Mouse (Mus musculus): ENCODE measurements at regions not wholly inside any gene's neighbourhood (a gene's known extent, or its start where the extent isn't known, plus 50 kb on each side); places are given as distances from the start of the nearest gene placed in this dataset.

DNA sequence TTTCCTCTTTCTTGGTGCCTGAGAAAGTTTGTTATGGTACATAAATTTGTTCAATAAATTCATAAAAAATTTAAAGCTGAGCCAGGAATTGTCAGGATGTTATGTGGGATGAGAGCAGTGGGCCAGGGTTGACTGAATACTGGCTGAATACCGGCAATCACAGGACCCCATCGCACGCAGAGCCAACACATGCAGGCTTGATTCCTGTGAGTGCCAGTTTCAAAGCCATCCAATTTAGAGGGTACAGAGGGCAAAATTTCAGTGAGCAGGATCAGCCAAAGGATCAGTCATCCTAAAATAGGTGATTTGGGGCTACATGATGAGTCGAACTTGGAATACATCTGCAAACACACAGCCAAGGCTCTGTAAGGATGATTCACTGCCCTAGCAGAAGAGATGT is 583.6 kb upstream of the Nectin3 start:
- DNase-seq: no peak

GRCm38 (mm10) chr16:47080330-47080729 is 582.0 kb upstream of the Nectin3 start:
- no peak for DNase-seq
- intact Hi-C loops (cut with DNase I): no loop called here

More for the DNA sequence above, 583.6 kb upstream of the Nectin3 start:
- intact Hi-C loops (cut with DNase I): no loop called here

DNA sequence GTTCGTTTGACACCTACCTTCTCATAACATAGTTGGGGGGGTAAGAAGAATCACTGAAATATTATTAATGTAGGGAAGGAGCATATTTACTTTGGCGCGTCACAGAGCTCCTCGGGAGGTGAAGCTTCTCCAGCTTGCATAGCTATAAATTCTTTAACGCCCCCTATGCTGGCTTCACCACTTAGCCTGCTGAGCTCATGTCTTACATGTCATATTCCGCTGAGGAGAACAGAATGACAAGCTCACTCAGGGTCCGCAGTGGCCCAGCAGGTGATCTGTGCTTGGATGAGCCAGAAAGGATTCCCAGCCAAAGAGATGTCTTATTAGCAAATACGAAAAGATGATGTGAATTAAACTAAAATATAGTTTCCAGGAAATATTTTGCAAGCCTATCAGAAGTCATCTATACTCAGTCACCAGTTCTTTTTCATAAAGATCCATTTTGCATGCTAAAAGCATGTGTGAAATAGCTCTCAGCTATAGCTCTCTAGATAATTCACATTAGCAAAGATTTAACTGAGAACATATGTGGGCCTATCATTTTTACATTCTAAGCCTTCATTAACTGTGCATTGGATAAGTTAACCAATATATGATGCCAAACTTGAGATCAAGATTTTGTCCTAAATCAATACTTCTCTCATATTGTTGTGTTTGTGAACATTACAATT is 561.1 kb upstream of the Nectin3 start:
- DNase-seq: no peak
- intact Hi-C loops (cut with DNase I): no loop called here

DNA sequence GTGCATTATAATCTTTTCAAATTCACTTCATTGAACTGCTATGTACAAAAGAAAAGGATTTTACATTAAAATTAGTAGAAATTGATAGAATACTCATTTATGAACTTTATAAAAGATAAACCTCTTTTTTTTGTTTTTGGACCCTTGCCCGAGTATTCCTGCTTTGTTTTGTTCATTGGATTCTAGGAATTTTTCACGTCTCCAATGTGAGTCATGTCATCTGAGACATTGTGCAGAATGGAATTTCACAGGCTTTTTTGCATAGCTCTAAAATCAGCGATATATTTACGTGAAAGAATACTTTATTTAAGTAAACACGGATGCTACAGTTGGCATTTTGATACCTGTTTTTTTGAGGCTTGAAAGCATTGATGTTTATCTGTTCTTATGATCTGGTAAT is 560.5 kb upstream of the Nectin3 start:
- DNase-seq: no peak
- intact Hi-C loops (cut with DNase I): no loop called here

- intact Hi-C loops (cut with DNase I): no loop called here
- no peak for DNase-seq
These were observed 527.6 kb upstream of the Nectin3 start for GRCm38 (mm10) chr16:47025971-47026370.

- intact Hi-C loops (cut with DNase I): no loop called here
- DNase-seq: no peak
These were observed 519.2 kb upstream of the Nectin3 start for GRCm38 (mm10) chr16:47017486-47017885.

- intact Hi-C loops (cut with DNase I): no loop called here
These were observed 484.7 kb upstream of the Nectin3 start for GRCm38 (mm10) chr16:46982910-46983600.

GRCm38 (mm10) chr16:46982272-46982909 is 484.1 kb upstream of the Nectin3 start:
- intact Hi-C loops (cut with DNase I): no loop called here
- no peak for DNase-seq

More at GRCm38 (mm10) chr16:46982910-46983600, 484.7 kb upstream of the Nectin3 start:
- no peak for DNase-seq

DNA sequence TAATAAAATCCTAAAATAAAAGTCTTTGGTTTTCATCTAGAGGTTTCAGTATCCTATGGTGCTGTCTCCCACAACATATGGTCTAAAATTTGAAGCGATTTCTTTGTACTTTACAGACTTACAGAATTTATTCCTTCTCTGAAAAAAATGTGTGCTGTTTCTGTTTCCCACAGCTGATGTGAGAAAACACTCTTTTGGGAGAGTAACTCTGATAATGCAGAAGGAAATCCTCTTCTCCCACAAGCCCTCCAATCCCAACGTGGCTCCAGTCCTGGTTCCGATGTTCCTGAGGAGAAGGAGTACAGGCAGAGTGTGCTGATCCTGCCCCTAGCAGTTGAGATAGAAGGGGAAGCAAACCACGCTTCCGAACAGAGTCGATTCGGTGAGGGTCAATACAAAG is 467.4 kb upstream of the Nectin3 start:
- DNase-seq: no peak
- intact Hi-C loops (cut with DNase I): no loop called here

- no peak for DNase-seq
- intact Hi-C loops (cut with DNase I): no loop called here
These were observed 458.7 kb upstream of the Nectin3 start for GRCm38 (mm10) chr16:46956990-46957389.

DNA sequence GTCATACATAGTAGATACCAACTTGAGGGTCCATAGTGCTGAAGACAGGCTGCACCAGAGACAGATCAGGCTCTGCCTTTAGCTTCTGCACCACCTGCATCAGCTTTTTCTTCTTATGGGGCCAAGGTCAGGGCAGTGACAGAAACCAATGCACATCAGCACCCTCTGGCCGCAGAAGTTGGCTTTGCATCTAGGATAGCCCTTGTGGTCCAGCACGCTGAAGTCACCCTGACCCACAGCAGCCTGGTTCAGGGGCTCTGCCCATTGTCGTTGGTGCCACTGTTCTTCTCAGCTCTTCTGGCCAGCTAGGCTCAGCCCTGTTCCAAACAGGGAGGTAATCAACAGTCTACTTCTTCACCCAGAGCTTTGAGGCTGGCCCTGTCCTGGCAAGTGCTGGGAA is 427.7 kb upstream of the Nectin3 start:
- intact Hi-C loops (cut with DNase I): no loop called here
- peak in 1 of 2 experiments; percentile 2 for DNase-seq

GRCm38 (mm10) chr16:46894576-46895203 is 396.4 kb upstream of the Nectin3 start:
- DNase-seq: no peak
- intact Hi-C loops (cut with DNase I): no loop called here

DNA sequence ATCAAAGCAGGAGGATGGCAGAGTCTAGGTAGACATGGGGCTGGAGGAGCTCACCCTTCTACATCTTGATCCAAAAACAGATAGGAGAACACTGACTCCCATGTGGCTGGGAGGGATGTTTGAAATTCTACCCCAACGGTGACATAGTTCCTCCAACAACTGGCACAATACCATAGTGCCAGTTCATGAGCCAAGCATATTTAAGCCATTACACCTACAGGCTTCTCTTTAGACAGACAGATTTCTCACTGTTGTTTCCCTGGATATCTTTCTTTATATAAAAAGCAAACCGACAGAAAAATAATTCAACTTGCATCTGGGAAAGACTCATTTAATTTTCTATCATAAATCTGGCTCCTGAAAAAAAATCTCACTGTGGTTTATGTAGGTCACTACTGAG is 380.4 kb upstream of the Nectin3 start:
- intact Hi-C loops (cut with DNase I): no loop called here

GRCm38 (mm10) chr16:46863959-46864358 is 365.6 kb upstream of the Nectin3 start:
- DNase-seq: no peak
- intact Hi-C loops (cut with DNase I): no loop called here

More for the DNA sequence above, 380.4 kb upstream of the Nectin3 start:
- DNase-seq: no peak

DNA sequence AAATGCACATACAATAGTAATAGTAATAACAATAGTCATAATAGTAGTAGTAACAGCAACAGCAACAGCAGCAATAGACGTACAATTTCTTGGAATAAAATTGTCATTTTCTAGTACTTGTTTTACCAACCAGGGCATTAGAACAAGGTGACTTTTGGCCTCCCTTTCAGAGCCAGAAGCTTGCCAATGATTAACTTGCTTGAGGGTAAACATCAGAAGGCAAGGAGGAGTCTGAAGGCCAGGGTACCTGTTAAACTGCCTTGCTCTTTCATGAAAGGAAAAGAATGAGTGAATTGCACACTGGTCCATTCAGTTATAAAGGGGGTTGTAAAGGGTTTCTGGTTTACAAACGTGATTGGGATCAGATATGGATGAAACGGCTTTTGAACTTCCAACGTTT is 351.2 kb upstream of the Nectin3 start:
- intact Hi-C loops (cut with DNase I): no loop called here
- DNase-seq: no peak

DNA sequence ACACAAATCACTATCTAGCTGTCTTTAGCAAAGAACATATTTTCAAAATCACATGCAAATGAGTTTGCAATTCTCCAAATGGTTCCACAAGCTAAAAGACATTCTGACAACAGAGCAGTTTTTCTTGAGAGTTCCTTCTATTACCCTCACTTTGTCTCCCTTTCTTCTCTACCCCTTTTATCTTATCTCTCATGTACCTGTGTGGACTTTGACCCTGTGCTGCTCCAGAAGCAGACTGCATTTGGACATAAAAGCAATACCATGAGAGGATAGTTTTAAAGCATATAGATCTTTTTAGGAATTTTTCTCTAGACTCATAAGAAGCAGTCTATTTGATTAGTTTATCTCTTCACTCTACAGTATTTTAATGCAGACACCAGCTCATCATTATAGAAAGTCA is 350.4 kb upstream of the Nectin3 start:
- DNase-seq: no peak
- intact Hi-C loops (cut with DNase I): no loop called here

- intact Hi-C loops (cut with DNase I): no loop called here
- no peak for DNase-seq
These were observed 349.5 kb upstream of the Nectin3 start for GRCm38 (mm10) chr16:46847707-46848356.

- DNase-seq: no peak
- intact Hi-C loops (cut with DNase I): no loop called here
These were observed 342.9 kb upstream of the Nectin3 start for GRCm38 (mm10) chr16:46841179-46841578.

DNA sequence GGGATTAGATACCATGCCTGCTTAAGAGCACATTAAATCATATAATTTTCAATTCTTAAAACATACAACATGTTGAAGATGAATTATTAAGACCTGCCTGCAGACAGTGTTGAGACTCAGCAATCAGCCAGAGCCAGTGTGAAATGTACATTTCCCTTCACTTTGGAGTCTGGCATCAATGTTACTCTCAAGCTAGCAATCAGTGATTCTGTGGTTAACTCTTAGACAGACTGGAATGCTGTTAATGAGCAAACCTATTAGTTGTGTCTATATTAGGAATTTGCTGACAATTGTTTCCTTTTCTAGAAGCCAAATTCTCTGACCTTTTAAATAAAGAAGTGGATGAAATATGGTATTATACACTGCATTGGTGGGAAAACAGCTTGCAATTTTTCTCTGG is 342.4 kb upstream of the Nectin3 start:
- intact Hi-C loops (cut with DNase I): no loop called here
- DNase-seq: no peak

DNA sequence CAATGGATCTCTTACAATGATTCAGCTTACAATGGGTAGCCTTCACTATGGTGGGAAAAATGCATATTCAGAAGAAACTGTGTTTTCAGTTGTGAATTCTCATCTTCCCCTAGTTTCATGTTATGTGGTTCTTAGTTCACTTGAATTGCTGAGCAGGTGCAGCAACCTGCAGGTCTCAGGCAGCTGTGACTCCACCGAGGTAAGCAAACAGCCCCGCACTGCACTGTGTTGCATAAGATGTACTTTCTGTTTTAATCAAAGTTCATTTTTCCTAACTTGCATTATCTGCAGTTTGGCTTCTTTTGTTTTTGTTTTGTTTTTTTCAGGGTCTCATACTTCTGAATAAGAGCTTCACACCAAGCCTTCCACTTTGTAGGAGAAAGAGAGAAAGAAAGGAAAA is 326.8 kb upstream of the Nectin3 start:
- intact Hi-C loops (cut with DNase I): no loop called here
- no peak for DNase-seq

DNA sequence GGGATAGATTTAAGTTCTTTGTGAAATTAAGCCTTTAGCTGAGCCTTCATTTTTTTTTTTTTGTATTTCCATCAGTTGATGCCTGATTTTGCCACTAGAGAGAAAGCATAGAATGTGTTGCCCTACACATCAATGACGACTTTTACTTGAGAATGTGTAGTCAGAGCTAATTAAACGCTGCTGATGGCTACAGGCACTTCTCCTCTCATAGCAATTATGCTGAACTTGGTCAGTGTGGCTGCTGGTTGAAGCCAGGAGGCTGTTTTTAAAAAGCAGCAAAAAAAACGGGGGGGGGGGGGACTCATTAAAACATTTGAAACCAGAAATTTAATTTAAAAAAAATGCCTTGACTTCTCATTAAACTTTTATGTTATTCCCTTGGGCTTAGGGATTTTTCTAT is 324.4 kb upstream of the Nectin3 start:
- intact Hi-C loops (cut with DNase I): no loop called here
- no peak for DNase-seq

All from heart, postnatal 14 days (tissue).